Mouse (Mus musculus): ENCODE measurements around the gene Ctcf.

GRCm38 (mm10) chr8:105709317-105709716 lies 72.9 kb downstream of the Ctcf start:
- TF ChIP-seq POLR2A (IDR thresholded peaks at IDR 0.05; ENCODE audit: control insufficient read depth, low read depth, low read length): no peak
- TF ChIP-seq CTCF (IDR thresholded peaks at IDR 0.05; ENCODE audit: control insufficient read depth, insufficient read depth, insufficient replicate concordance, low read depth, low read length): no peak

Data from testis, adult 2 months (tissue).